Mouse (Mus musculus) T-helper 2 cell (primary cell): ENCODE data around the gene Prl5a1.

Experiments
- in situ Hi-C: fragments of 300-600 bp; cut with MboI, MseI; formaldehyde crosslinking; loops from one replicate; pipeline ENCODE4 v1.15.1; 2025; ENCODE audit warnings: high pct_unique_total_duplicates

The Prl5a1 gene

DNA sequence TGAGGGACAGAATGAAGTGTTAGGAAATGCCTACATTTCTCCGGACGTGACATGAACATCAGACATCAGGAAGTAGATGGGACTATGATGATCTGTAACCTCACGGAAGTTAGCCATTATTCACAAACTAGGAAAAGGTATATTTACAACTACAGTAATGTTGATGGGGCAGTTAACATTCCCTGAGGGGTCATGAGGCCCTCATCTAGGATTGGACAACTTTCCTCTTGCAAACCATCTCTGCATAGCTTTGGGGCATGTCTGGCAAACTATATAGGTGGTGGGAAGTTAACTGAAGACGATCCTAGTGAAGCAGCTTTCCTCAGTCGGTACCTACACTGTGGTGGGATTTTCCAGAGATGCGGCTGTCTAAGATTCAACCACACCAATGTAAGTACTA lies at the start of gene Prl5a1:
Gene Prl5a1, plus strand, starts transcription at position 301 of the 400 bp plus-strand sequence.
- in situ Hi-C loops: no loop called here

DNA sequence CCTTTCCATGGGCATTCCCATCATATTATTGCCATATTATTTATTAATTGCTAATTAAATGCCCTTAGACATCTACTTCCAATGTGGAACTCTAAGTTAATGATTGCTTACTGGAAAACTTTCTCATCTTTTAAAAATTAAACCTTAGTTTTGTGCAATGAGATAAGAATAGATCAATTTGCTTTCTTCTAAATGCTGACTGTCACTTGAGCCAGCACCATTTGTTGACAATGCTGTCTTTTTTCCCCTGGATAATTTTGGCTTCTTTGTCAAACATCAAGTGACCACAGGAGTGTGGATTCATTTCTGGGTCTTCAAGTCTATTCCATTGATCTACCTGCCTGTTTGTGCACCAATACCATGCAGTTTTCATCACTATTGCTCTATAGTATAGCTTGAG lies 46.1 kb upstream of the Prl5a1 start:
- in situ Hi-C loops: no loop called here

DNA sequence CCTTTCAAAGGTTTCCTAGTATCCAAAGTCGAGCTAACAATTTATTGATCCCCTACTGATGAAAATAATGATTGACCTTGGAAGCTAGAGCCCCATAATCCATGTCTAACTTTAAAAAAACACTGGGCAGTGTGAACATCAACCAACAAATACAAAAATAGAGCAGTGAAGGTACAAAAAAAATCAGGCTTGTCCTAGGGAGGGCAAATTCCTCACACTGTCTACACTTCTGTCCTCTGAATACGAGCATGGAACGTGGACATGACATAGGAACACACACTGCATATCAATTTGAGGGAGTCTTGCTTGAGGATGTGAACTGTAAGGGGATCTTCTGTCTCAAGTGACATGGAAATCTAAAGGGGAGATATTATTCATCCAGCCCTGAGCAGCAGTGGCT lies 33.7 kb upstream of the Prl5a1 start:
- in situ Hi-C loops: no loop called here

DNA sequence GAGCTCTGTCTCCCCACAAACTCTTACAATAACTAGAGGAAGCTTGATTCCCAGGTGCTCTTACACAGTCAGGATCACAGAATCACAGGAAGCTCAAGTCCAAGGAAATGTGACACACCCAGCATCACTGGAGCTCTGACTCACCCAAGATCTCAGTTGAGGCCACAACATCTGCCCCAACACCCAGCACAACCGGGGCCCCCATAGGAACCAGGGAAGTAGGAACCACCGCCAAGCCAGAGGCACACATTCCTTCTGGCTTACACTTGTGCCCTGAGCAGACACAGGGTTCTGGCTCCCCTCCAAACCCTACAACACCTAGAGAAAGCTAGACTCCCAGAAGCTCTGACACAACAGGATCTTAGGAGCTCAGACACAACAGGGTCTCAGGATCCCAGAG lies 9.5 kb upstream of the Prl5a1 start:
- in situ Hi-C loops: no loop called here

DNA sequence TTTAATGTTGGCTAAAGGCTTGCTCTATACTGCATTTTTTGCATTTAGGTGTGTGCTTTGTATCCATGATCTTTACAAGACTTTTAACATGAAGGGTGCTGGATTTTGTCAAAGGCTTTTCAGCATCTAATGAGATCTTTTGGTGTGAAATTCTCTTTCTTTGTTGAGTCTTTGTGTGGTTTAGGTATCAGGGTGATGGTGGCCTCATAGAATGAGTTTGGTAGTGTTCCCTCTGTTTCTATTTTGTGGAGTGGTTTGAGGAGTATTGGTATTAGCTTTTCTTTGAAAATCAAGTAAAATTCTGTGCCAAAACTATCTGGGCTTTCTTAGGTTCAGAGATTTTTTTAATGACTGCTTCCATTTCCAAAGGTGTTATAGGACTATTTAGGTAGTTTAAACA lies 6.5 kb upstream of the Prl5a1 start:
- in situ Hi-C loops: no loop called here
